Mouse (Mus musculus) heart, postnatal 0 days (tissue): ENCODE data around the gene Fis1. TPM values are rescaled to one million over a fixed set of nuclear protein-coding genes. Genes with fewer than 3 reads are reported as not detected.
"Not testable (repeated sequence)": the region's sequence is repeated elsewhere in the genome, so short reads cannot be mapped to it uniquely, and the experiment has no call there.

ENCODE experiments used
- ATAC-seq: fragments of 200-750 bp; cut with Nextera tagmentation; 2 replicates; pipeline ENCODE4 v1.8.0; 2017; ENCODE audit warnings: low read depth, moderate number of reproducible peaks, moderate library complexity; ENCODE audit not compliant: insufficient read depth
- DNase-seq: peaks from one replicate; pipeline ENCODE4 v3.0.0-alpha.2; 2016; ENCODE audit warnings: low spot score
- H3K27ac ChIP-seq: fragments of 300-500 bp; sonication (generic); 2 replicates; pipeline ENCODE4 v1.5.1; 2014; ENCODE audit warnings: low read depth, mild to moderate bottlenecking
- H3K27me3 ChIP-seq: fragments of 300-500 bp; sonication (generic); 2 replicates; pipeline ENCODE4 v1.6.1; 2014; ENCODE audit warnings: low read length, mixed read lengths; ENCODE audit not compliant: control insufficient read depth, insufficient read depth
- H3K36me3 ChIP-seq: fragments of 300-500 bp; sonication (generic); replicated peaks from 2 replicates; pipeline ENCODE4 v1.6.1; 2014; ENCODE audit warnings: low read length, mixed read lengths; ENCODE audit not compliant: control insufficient read depth, insufficient read depth
- H3K4me1 ChIP-seq: fragments of 300-500 bp; sonication (generic); 2 replicates; pipeline ENCODE4 v1.6.1; 2014; ENCODE audit warnings: antibody characterized with exemption; ENCODE audit not compliant: control insufficient read depth, insufficient read depth
- H3K4me2 ChIP-seq: fragments of 300-500 bp; sonication (generic); 2 replicates; pipeline ENCODE4 v1.6.1; 2014; ENCODE audit warnings: low read depth, mild to moderate bottlenecking, low read length, moderate library complexity
- H3K4me3 ChIP-seq: fragments of 300-500 bp; sonication (generic); 2 replicates; pipeline ENCODE4 v1.5.1; 2014; ENCODE audit warnings: low read depth, low read length
- H3K9ac ChIP-seq: fragments of 300-500 bp; sonication (generic); replicated peaks from 2 replicates; pipeline ENCODE4 v1.6.1; 2014; ENCODE audit warnings: low read depth, low read length, mixed read lengths
- H3K9me3 ChIP-seq: fragments of 300-500 bp; sonication (generic); replicated peaks from 2 replicates; pipeline ENCODE4 v1.6.1; 2016; ENCODE audit warnings: low read length; ENCODE audit not compliant: control insufficient read depth
- CTCF ChIP-seq: IDR thresholded peaks from 2 replicates; pipeline ENCODE4 v1.5.1; 2016; ENCODE audit warnings: antibody characterized with exemption, control low read depth, low read depth
- EP300 ChIP-seq: IDR thresholded peaks from 2 replicates; pipeline ENCODE4 v1.6.1; 2016; ENCODE audit warnings: antibody characterized with exemption, low read depth
- WGBS: fragments of 180-500 bp; shearing (Covaris S2); extraction: QIAGEN DNeasy Blood & Tissue Kit; methylation state at CpG from one replicate; pipeline ENCODE4 v1.1.7; 2014; 5-methylcytosine and 5-hydroxymethylcytosine counted together
- polyA plus RNA-seq: library from polyadenylated mRNA; unstranded; fragments of >200 nt; fragmentation: Nextera tagmentation; extraction: Ambion mirVana; gene quantifications from 2 replicates; pipeline ENCODE4 v1.2.1, GENCODE M21; 2015
- total RNA-seq: library from RNA; depleted of rRNA; stranded (reverse); fragments of >200 nt; gene quantifications from 2 replicates; pipeline ENCODE4 v1.2.3, GENCODE M21; 2014; ENCODE audit warnings: low replicate concordance

The Fis1 gene
- total and polyA plus RNA-seq, 2 experiments from 2014 or later = 143 to 249 TPM

DNA sequence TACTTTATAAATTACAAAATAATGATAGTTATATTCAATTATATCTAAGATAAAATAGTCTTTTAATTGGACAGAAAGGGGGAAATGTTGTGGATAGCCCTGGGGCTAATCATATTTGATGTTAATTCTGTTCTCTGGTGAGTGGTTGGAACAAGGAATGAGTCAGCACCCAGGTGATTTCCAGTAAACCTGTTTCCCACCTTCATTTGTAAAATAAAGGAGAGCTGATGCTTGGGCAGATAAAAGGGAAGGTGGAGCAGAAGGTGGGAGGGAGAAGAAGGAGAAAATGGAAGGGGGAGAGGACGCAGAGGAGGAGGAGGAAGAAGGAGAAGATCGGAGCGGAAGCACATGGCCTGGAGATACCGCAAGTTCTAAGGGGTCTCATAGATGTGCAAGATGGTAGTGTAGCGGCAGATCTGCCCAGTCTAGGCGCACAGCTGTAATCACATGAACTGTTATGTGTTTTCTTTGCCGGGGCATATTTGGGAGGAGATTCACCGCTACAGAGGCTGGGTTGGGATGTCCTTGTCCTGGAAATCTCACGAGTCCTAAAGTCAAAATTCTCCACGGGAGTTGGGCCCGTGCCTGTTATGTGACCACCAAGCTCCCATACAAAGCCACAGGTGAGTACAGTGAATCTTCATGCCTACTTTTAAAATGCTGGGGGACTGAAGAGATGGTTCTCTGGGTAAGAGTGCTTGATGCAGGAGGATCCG, 12.1 kb upstream of the Fis1 start:
- ATAC-seq = no peak
- Histone ChIP-seq H3K27me3 (no peaks in the 10 kb centered on the region), H3K36me3 (no peaks in the 10 kb centered on the region), H3K9me3 (no peaks in the 10 kb centered on the region), H3K4me2 (no peak overlapping the region), H3K9ac (no peak overlapping the region), H3K4me1 (no peaks in the 10 kb centered on the region), H3K4me3 (no peak overlapping the region), H3K27ac (no peak overlapping the region)
- TF ChIP-seq CTCF (no peak), EP300 (no peak)
- WGBS = 69% methylated on average over 12 of the region's 12 CpGs
- no peak for DNase-seq

DNA sequence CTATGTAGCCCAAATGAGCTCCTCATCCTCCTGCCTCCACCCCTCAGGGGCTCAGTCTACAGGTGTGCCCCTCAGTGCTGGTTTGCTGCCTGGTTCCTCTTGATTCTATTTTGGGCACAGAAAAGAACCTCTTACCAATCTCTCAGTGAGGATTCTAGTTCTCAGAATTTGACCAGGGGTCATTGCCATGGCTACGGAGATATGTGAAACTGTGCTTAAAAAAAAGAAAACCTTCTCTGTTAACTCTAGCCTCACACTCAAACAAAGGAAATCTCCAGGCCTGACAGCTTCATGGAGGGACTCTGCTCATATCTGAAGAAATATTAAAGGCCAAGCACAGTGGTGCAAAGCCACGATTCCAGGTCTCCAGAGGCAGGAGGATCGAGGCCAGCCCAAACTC, 10.3 kb upstream of the Fis1 start:
- no peak for ATAC-seq
- TF ChIP-seq EP300 = no peak
- TF ChIP-seq CTCF = no peak
- no peak overlapping the region for H3K4me2 ChIP-seq
- no peak overlapping the region for H3K9ac ChIP-seq
- H3K27me3 ChIP-seq = no peaks in the 10 kb centered on the region
- DNase-seq = no peak
- no peaks in the 10 kb centered on the region for H3K9me3 ChIP-seq
- no peaks in the 10 kb centered on the region for H3K36me3 ChIP-seq
- H3K4me3 ChIP-seq = no peak overlapping the region
- no peaks in the 10 kb centered on the region for H3K4me1 ChIP-seq
- no peak overlapping the region for H3K27ac ChIP-seq
- WGBS = 62% methylated on average over 3 of the region's 3 CpGs

DNA sequence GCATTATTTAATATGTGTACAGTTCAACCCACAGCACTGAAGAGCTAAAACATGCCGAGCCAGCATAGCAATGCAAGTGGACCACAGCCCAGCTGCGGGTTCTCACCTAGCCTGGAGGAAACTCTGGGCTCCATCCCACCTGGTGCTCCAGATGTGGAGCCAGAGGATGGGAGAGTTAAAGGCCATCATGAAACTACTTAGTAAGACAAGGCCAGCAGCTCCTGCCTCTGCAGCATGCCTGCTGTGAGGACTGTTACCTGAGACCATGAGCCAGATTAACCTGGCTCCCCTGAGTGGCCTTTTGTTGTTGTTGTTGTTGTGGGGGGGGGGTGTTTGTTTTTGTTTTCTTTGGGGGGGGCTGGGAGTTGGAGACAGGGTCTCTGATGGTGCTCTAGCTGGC, 9.7 kb upstream of the Fis1 start:
- 76% methylated on average over 2 of the region's 2 CpGs for WGBS
- no peaks in the 10 kb centered on the region for H3K4me1 ChIP-seq
- no peaks in the 10 kb centered on the region for H3K36me3 ChIP-seq
- no peak for TF ChIP-seq EP300
- no peak for TF ChIP-seq CTCF
- H3K9me3 ChIP-seq = no peaks in the 10 kb centered on the region
- no peak overlapping the region for H3K4me3 ChIP-seq
- H3K9ac ChIP-seq = no peak overlapping the region
- DNase-seq (no peak), ATAC-seq (no peak)
- H3K4me2 ChIP-seq = no peak overlapping the region
- H3K27ac ChIP-seq = no peak overlapping the region
- H3K27me3 ChIP-seq = no peaks in the 10 kb centered on the region

DNA sequence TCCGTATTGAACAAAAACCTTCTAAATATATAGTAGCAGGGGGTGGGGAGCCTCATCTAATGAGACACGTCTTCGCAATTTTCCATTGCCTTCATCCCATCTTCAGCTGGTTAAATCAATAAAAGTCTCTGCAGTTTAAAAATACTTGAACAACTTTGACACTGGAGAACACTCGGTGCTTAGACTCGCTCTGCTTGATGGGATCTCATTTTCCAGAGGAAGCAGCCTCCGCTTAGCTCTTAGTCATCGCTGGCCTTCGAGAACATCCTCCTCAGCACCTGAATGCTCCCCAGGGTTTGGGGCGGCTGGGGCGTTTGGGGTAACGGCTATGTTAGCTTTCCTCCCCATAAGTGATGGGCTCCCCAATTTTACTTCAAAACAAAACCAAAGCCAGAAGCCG, 8.0 kb upstream of the Fis1 start:
- H3K9ac ChIP-seq = no peak overlapping the region
- H3K4me3 ChIP-seq = no peak overlapping the region
- H3K27me3 ChIP-seq = no peaks in the 10 kb centered on the region
- H3K27ac ChIP-seq = no peak overlapping the region
- WGBS = 67% methylated on average over 12 of the region's 12 CpGs
- DNase-seq (no peak), ATAC-seq (no peak)
- no peak overlapping the region for H3K4me2 ChIP-seq
- no peaks in the 10 kb centered on the region for H3K9me3 ChIP-seq
- no peaks in the 10 kb centered on the region for H3K4me1 ChIP-seq
- TF ChIP-seq EP300 (no peak), CTCF (no peak)
- H3K36me3 ChIP-seq = no peaks in the 10 kb centered on the region

DNA sequence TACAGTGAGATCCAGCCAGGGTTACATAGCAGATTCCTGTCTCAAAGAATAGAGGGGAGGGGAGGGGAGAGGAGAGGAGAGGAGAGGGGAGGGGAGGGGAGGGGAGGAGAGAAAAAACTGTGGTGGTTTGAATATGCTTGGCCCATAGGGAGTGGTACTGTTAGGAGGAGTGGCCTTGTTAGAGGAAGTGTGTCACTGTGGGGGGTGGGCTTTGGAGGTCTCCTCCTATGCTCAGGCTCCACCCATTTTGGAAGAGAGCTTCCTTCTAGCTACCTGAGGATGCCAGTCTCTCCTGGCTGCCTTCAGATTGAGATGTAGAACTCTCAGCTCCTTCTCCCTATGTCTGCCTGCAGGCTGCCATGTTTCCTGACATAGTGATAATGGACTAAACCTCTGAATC, 5.2 kb upstream of the Fis1 start:
- Histone ChIP-seq H3K27me3 (no peaks in the 10 kb centered on the region), H3K4me1 (no peaks in the 10 kb centered on the region), H3K4me3 (no peak overlapping the region), H3K4me2 (no peak overlapping the region), H3K27ac (no peak overlapping the region), H3K36me3 (no peaks in the 10 kb centered on the region), H3K9me3 (no peaks in the 10 kb centered on the region), H3K9ac (no peak overlapping the region)
- TF ChIP-seq EP300 (no peak), CTCF (no peak)
- ATAC-seq (no peak), DNase-seq (no peak)

DNA sequence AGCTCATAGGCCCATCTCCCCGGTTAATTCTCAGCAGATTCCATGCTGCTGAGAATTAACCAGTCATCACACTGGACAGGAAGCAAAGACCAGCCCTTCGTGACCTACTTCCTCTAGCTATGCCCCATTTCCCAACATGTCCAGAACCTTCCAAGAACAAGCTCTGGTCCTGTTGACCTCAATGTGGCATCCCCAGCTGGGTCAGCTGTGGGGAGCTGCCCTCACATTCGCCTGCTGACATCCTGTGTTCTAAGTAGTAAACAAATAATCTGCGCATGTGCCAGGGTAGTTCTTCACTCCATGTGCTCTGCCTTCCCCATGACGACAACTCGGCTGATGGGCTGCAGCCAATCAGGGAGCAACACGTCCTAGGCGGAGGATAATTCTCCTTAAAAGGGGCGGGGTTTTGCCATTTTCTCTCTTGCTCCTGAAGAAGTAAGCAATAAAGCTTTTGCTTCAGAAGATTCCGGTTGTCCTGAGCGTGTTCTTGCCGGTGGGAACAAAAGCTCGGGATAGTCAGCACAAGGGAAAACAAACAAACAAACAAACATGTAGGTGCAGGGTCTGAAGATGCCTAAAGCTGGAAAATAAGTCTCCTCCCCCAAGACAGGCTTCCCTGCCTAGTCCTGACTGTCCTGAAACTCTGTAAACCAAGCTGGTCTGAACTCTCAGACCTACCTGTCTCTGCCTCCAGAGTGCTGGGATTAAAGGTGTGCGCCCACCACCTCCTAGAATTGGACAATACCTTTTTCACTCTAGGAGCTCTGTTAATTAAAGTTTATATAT, 3.3 kb upstream of the Fis1 start:
- ATAC-seq = not testable (repeated sequence)
- WGBS = 74% methylated on average over 14 of the region's 14 CpGs

More for the DNA sequence above, 3.3 kb upstream of the Fis1 start:
- H3K4me3 ChIP-seq, H3K36me3 ChIP-seq, H3K4me1 ChIP-seq, H3K27ac ChIP-seq, DNase-seq, H3K9me3 ChIP-seq, H3K4me2 ChIP-seq, H3K9ac ChIP-seq, H3K27me3 ChIP-seq: not testable (repeated sequence)
